Mouse (Mus musculus) cerebellum, adult 11-12 months (tissue): ENCODE results near the gene Lix1l.
"Not testable (repeated sequence)": the region's sequence is repeated elsewhere in the genome, so short reads cannot be mapped to it uniquely, and the experiment has no call there.

Source experiments
- DNase-seq: peaks from one replicate; pipeline ENCODE4 v3.0.0; 2022

Lix1l gene

GRCm38 (mm10) chr3:96590657-96591056 lies 10.3 kb upstream of the Lix1l start:
- DNase-seq = no peak

GRCm38 (mm10) chr3:96593374-96593773 lies 7.6 kb upstream of the Lix1l start:
- DNase-seq = peak; percentile 56

- DNase-seq = peak; percentile 96
Measured at GRCm38 (mm10) chr3:96593790-96594560, 7.0 kb upstream of the Lix1l start, which contains the start of gene Polr3gl. Polr3gl (minus strand) TSS chr3:96594181.

- no peak for DNase-seq
Measured at GRCm38 (mm10) chr3:96594851-96595250, 6.1 kb upstream of the Lix1l start.

GRCm38 (mm10) chr3:96595661-96596060 lies 5.3 kb upstream of the Lix1l start:
- peak; percentile 71 for DNase-seq

- DNase-seq = peak; percentile 92
Measured at GRCm38 (mm10) chr3:96596228-96596707, 4.7 kb upstream of the Lix1l start, which contains the start of gene Ankrd34a. Ankrd34a (plus strand) TSS chr3:96596636.

GRCm38 (mm10) chr3:96596855-96597254 lies 4.1 kb upstream of the Lix1l start:
- peak; percentile 75 for DNase-seq

- DNase-seq = peak; percentile 73
Measured at GRCm38 (mm10) chr3:96597435-96597891, 3.5 kb upstream of the Lix1l start.

- DNase-seq = peak; percentile 73
Measured at GRCm38 (mm10) chr3:96598156-96599068, 2.5 kb upstream of the Lix1l start.

- no peak for DNase-seq
Measured at GRCm38 (mm10) chr3:96599069-96599393, 1.9 kb upstream of the Lix1l start.

GRCm38 (mm10) chr3:96599411-96599810 lies 1.5 kb upstream of the Lix1l start:
- DNase-seq = no peak

GRCm38 (mm10) chr3:96601251-96601787 lies 370 bp downstream of the Lix1l start:
- DNase-seq = peak; percentile 82

GRCm38 (mm10) chr3:96601941-96602703 lies 1.2 kb downstream of the Lix1l start:
- DNase-seq = peak; percentile 66

- DNase-seq = no peak
Measured at GRCm38 (mm10) chr3:96602704-96603084, 1.7 kb downstream of the Lix1l start.

- DNase-seq = peak; percentile 70
Measured at GRCm38 (mm10) chr3:96603311-96603710, 2.4 kb downstream of the Lix1l start.

GRCm38 (mm10) chr3:96606007-96606406 lies 5.1 kb downstream of the Lix1l start:
- DNase-seq = not testable (repeated sequence)

- no peak for DNase-seq
Measured at GRCm38 (mm10) chr3:96606618-96607017, 5.7 kb downstream of the Lix1l start.

- no peak for DNase-seq
Measured at GRCm38 (mm10) chr3:96617941-96618340, 17.0 kb downstream of the Lix1l start.

- no peak for DNase-seq
Measured at GRCm38 (mm10) chr3:96623201-96623600, 22.3 kb downstream of the Lix1l start.

- DNase-seq = peak; percentile 95
Measured at GRCm38 (mm10) chr3:96629729-96630600, 29.0 kb downstream of the Lix1l start, which contains the start of gene Rbm8a. Rbm8a (plus strand) TSS chr3:96629933.

- DNase-seq = no peak
Measured at GRCm38 (mm10) chr3:96632058-96632457, 31.1 kb downstream of the Lix1l start.
